Mouse (Mus musculus): ENCODE results near the gene Enam.
"Not testable (repeated sequence)": the region's sequence is repeated elsewhere in the genome, so short reads cannot be mapped to it uniquely, and the experiment has no call there.

Enam gene

GRCm38 (mm10) chr5:88487675-88488074 is at the start of gene Enam:
Gene Enam (plus strand): TSS chr5:88487975.
- DNase-seq (ENCODE audit: low spot score): no peak

DNA sequence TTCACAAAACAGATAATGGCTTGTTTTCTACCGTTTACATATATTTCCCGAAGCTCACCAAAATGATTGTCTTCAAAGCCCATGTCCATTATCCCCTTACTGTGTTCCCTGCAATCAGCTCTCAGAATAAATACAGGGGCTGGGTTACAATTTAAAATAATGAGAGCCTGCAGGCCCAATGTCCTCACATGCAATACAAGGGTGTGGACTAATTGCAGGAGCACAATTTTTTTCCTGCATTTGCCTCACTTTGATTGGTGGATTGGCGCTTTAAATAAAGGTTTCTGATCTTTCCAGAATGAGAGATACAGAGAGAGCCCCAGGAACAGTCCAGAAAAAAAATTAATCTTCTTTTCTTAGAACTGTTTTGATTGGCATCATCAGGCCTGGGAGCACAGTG is 32.1 kb upstream of the Enam start, which contains the start of gene Ambn:
Gene Ambn (plus strand): TSS at position 301 of the 400 bp plus-strand sequence.
- no peak for DNase-seq (ENCODE audit: low spot score)

- no peak for DNase-seq (ENCODE audit: low spot score)
Observed at GRCm38 (mm10) chr5:88467471-88467870, 20.3 kb upstream of the Enam start.

DNA sequence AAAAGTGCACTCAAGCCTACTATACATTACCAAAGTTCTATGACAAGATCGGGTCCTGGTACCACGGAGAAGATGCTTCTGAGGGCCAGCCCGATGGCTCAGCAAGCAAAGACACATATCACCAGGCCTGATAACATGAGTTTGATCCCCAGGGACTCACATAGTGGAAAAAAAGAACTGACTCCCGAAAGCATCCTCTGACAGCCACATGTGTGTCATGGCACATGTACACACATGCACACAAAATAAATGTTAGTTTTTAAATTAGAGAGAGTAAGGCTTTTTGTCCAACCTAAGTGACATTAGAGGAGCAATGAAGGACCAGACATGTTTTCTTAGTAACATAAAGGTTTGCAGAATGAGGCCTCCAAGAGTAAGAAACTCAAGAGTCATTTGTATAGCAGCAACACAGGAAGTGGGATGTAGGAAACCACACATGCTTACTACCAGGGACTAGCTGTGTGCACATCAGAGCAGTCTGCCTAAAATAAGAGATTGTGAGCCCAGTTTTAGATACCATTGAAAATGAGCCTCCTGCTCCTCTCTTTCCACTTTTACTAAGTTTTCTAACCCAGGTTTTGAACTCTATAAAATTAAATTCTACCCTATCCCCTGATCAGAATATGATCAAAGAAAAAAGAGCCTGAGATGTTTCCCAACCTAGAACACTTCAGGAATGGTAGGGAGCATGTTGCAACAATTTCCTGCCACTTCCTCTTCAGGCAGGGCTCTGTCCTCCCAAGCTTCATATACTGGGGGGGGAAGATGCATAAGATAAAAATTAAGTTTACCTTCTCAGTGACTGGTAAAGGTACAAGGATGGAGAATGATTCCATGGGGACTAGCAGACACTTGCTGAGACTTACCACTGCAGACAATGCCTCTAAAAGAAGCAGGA is 18.7 kb upstream of the Enam start:
- DNase-seq (ENCODE audit: low spot score): no peak

GRCm38 (mm10) chr5:88489004-88489403 is 1.2 kb downstream of the Enam start:
- DNase-seq (ENCODE audit: low spot score): no peak

GRCm38 (mm10) chr5:88491111-88491510 is 3.3 kb downstream of the Enam start:
- DNase-seq (ENCODE audit: low spot score): no peak

DNA sequence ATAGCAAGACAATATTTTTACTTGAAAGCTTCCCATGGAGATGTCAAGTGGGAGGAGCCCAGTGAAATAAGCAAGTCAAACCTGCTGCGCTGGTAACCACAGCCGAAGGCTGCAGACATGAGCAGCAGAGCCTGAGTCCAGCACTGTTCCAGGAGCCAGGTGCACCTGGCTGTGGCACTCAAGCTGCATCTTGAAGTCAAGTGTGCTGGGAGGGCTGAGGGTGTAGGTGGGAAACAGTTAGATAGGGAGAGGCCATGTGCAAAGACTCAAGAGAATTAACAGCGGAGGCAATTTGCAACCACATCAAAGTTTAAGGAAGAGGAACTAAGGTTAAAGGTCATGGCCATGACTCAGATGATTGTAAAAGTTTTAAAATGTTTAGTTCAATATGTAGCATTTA is 12.0 kb downstream of the Enam start:
- DNase-seq (ENCODE audit: low spot score): no peak

- DNase-seq (ENCODE audit: low spot score): no peak
Observed at GRCm38 (mm10) chr5:88508555-88508954, 20.8 kb downstream of the Enam start.

DNA sequence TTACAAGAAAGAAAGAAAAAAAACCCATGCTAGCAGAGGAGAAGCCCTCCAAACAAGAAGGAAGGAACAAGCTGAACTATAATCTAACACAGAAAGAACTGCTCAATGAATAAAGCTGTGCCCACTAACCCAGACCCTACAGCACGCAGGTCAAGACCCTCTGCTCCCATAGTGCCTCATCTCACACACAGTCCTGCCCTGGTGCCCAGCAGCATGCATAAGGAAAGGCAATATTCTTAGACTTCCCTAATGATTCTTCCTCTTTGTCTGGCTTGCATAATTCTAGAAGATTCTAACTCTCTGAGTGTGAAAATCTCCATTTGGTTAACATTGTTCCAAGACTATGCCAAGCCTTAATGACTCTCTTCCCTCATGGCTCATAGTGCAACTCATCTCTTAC is 21.2 kb downstream of the Enam start:
- DNase-seq (ENCODE audit: low spot score): no peak

GRCm38 (mm10) chr5:88519232-88519631 is 31.5 kb downstream of the Enam start:
- DNase-seq (ENCODE audit: low spot score): peak; percentile 8

DNA sequence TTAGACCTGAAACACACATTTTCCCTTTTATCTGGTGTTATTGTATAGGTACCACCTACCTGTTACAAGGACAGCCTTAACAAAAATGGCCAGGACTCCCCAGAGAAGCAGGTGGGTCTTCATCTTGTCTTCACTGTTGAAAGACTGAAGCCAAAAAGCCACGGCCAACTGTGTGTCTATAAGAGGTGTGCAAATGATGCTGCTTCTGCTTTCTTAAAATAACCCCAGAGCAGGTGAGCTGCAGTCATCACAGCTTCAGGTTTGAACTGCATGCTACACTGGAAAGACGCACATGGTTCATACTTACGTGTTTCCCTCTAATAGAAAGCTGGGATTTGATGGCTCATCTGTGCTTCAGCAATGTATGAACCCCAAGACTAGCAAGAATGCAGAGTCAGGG is 39.9 kb downstream of the Enam start, which contains the start of gene Jchain:
Gene Jchain (minus strand): TSS at position 235 of the 400 bp plus-strand sequence.
- DNase-seq (ENCODE audit: low spot score): no peak

- no peak for DNase-seq (ENCODE audit: low spot score)
Observed at GRCm38 (mm10) chr5:88530908-88531307, 43.1 kb downstream of the Enam start.

- no peak for DNase-seq (ENCODE audit: low spot score)
Observed at GRCm38 (mm10) chr5:88534697-88535096, 46.9 kb downstream of the Enam start.

DNA sequence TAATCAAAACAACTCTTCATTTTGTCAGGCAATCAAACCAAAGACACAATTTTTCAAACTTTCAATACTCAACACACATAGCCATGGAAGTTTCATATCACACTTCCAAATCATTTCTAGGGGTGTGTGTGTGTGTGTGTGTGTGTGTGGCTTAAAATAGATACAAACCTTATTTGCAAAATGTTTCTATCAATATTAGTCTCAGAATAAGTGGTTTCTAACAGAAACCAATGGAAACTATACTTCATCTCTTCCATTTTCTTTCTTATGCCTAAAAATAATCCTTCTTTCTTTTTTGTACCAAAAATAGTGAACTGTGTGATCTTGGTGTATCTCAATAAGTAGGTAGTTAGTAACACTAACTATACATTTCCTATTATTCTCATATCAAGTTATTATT is 53.1 kb downstream of the Enam start:
- no peak for DNase-seq (ENCODE audit: low spot score)

DNA sequence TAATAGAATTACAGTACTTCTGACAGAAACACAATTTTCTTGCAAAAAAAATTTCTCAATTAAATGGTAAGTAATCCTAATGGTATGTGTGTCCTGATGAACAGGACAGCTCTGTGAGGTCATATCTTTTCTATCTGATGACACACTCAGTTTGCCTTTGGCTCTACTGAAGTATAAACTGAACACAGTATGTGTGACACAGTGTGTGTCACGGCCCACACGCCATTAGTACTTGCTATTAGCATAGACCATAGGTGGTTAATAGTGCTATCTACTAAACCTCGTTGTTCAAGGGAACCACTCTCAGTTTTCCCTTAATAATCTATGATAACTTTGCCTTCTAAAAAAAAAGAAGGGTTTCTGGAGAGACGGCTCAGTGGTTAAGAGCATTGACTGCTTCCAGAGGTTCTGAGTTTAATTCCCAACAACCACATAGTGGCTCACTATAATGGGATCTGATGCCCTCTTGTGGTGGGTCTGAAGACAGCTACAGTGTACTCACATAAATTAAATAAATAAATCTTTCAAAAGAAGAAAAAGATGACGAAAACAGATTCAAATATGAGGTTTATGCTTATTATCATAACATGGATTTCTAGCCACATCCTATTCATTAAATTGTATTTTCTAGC is 55.0 kb downstream of the Enam start:
- no peak for DNase-seq (ENCODE audit: low spot score)

DNA sequence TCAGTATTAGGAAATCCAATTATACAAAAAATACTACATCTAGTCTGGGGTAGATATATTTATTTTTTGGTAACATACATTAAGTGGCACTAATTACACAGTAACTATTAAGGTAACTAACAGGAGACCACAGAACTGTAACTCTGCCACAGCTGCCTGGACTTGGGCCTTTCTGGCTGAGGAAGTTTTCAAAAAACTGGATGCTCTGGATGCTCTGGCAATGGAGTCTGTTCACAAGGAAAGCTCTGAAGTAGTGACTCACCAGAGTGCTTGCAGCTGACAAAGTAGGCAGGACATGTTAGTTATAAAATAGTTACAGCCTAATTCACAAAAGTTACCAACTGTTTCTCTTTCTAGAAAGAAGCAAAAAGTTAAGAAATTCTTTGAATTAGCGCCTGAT is 56.6 kb downstream of the Enam start:
- DNase-seq (ENCODE audit: low spot score): not testable (repeated sequence)

DNA sequence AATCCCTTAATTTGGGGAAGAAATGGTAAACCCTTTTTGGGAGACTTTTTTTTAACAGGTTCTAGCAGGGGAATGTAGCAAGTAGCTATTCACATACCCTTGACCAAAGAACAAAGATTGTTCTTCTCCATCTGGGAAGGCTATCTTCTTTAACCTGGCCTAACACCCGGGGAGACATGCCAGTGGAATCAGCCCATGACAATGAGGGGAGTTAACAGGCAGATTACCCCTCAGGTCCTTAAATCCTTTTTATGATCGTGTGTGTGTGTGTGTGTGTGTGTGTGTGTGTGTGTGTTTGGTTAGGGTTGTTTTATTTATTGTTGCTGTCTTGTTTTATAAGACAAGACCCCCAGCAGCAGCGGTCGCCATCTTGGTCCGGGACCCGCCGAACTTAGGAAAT is 57.8 kb downstream of the Enam start:
- DNase-seq (ENCODE audit: low spot score): no peak

DNA sequence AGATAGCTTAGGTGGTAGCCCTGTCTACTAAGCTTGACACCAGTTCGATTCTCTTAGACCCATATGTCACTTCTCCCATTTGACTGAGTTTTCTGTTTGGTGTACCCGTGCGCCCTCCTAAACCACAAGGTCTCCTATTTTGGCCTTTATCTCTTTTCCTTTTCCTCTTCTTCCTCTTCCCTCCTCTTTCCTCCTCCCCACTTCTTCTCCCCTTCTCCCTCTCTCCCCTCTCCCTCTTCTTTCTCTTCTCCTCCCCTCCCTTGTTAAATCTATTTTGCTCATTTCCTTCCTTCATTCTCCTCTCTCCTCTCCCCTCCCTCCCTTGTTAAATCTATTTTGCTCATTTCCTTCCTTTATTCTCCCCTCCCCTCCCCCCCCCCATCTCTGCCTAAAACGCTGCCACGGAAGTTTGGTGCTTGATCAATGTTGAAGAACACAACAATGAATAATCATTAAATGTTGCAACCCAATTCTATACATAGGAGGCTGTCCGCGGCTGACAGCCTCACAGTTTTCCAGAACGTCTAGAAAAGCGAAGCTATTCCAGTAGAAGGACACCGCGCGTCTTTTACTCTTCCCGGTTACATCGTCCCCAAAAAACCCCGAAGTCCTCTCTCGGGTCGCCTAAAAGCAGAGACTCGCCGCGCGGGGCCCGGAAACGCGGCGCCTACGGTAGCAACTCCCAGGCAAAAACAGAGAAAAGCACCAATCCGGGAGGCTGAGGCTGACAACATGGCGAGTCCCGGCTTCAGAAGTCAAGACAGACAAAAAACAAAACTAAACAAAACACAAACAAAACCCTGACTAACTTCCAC is 65.7 kb downstream of the Enam start:
- no peak for DNase-seq (ENCODE audit: low spot score)

DNA sequence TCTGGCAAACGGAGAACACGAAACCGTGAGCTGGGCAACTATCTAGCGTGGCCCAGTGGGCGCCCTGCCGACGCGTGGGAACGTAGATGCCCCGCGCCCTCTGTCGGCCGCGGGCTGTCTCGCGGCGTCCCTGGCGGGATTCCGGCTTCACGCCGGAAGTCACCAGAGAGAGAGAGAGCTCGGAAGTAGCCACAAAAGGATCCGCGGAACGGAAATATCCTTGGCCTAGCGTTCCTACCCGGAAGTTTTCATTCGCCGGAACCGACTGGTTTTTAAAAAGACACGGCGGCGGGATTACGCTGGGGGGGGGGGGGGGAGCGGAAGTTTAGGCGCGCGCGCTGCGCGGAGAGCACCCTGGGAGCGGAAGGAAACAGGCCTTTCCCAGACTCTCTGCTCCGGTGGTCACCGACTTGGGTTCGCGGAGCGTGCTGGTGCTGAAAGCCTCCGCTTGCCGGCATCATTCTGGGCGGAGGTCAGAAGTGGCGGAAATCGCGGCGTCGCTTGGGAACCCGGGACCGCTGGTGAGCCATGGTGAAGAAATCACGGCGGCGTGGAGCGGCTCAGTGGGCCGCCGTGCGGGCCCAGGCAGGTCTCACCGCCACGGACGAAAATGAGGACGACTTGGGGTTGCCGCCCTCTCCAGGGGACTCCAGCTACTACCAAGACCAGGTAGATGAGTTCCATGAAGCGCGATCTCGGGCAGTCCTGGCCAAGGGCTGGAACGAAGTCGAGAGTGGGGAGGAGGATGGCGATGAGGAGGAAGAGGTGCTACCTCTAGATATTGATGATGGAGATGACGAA is 66.5 kb downstream of the Enam start, which contains the start of gene Utp3:
Gene Utp3 (plus strand): TSS at position 377 of the 801 bp plus-strand sequence.
- peak; percentile 98 for DNase-seq (ENCODE audit: low spot score)
